Mouse (Mus musculus): Measurements from ENCODE around the gene Ly6g6d.

DNA sequence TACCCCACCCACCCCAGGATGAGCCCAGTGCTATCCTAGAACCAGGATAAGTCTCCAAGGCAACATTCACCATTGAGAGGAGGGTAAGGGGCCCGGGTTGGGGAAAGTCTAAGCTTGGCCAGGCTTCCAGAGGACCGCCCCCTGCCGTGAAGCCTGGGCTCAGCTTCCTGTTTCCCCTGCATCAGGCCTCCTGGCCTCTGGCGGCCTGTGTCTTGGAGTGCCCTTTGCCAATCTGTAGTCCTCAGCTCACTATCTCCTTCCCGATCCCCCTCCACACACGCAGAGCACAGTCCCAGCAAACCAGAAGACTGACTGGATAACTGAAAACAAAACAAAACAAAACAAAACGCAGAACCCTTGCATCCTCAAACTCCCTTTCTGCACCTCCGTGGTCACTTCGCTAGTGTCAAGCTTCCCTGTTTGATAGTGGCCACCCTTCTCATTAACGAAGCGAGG lies 28.3 kb downstream of the Ly6g6d start, which contains the start of gene Clic1:
- TF ChIP-seq CTCF (IDR thresholded peaks at IDR 0.05; ENCODE audit: extremely low read depth, insufficient read depth, low read length), result no peak
- no peak for TF ChIP-seq POLR2A (IDR thresholded peaks at IDR 0.05; ENCODE audit: extremely low read depth, insufficient read depth, low read length)

Measured in cortical plate, adult 2 months (tissue).